8 mouse cellular contexts compared by ENCODE assay signal in the genomic region with DNA sequence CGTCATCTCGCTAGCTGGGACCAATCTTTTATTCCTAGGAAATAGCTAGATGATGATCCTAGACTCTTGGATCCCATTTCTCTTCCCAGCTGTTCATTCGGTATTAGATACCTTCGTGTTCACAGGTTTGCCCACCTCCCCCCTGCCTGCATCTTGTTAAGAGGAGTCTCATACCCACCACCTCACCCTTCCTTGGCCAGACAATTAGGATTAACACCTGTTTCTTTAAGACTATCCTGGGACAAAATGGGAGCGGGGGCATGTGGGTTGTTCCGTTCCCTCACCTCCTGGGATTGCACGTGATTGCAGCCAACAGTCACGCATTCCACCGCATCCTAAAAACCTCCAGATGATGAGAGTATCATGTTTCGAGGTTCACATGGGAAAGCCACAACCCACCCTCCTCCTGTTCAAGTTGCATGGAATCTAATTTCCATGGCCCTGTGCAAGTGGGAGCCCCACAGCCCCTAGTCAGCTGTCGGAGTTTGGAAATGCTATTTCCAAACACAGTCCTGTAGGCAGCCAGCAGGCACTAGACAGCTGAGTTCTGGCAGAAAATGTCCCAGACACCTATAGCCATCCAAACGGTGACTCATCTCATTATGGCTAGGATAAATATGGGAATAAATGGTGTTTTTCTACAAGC. TPM values are rescaled to one million over a fixed set of nuclear protein-coding genes. Genes with fewer than 3 reads are reported as not detected.
A peak's percentile ranks its signal among the peaks of the same experiment; 100 is the strongest.
DNase-seq lines count a peak whose midpoint lies in the region; ATAC-seq and TF ChIP-seq lines count a peak whose summit lies in the region.

No protein-coding gene starts in this region.

- H3K27ac ChIP-seq in hindbrain, postnatal 0 days = no peak overlapping the region
- H3K27ac ChIP-seq in hindbrain, embryonic 11.5 days (ENCODE audit: low read depth, low read length) = no peak overlapping the region
- no peak overlapping the region for H3K27ac ChIP-seq in forebrain, embryonic 16.5 days (ENCODE audit: low read length)
- no peak overlapping the region for H3K27ac ChIP-seq in lung, postnatal 0 days (ENCODE audit: low read length)

- no peaks in the 10 kb centered on the region for H3K36me3 ChIP-seq in hindbrain, postnatal 0 days (ENCODE audit: insufficient read depth, low read length)
- H3K36me3 ChIP-seq in hindbrain, embryonic 11.5 days (ENCODE audit: control insufficient read depth, insufficient read depth, low read length) = no peaks in the 10 kb centered on the region
- H3K36me3 ChIP-seq in forebrain, embryonic 16.5 days (ENCODE audit: control insufficient read depth, insufficient read depth) = no peaks in the 10 kb centered on the region
- H3K36me3 ChIP-seq in lung, postnatal 0 days (ENCODE audit: insufficient read depth, low read length) = no peaks in the 10 kb centered on the region

- no peaks in the 10 kb centered on the region for H3K27me3 ChIP-seq in hindbrain, postnatal 0 days (ENCODE audit: insufficient read depth, low read length)
- H3K27me3 ChIP-seq in hindbrain, embryonic 11.5 days (ENCODE audit: control insufficient read depth, insufficient read depth, low read length) = no peaks in the 10 kb centered on the region
- H3K27me3 ChIP-seq in forebrain, embryonic 16.5 days (replicated peaks; ENCODE audit: control insufficient read depth, insufficient read depth, low read length) = no peaks in the 10 kb centered on the region
- no peaks in the 10 kb centered on the region for H3K27me3 ChIP-seq in lung, postnatal 0 days (replicated peaks; ENCODE audit: insufficient read depth, low read length)

- TF ChIP-seq CTCF in hindbrain, postnatal 0 days (IDR thresholded peaks at IDR 0.05; ENCODE audit: low read depth) = no peak
- no peak for TF ChIP-seq CTCF in lung, postnatal 0 days (IDR thresholded peaks at IDR 0.05)

- no peak overlapping the region for H3K4me3 ChIP-seq in hindbrain, postnatal 0 days (ENCODE audit: low read length)
- no peak overlapping the region for H3K4me3 ChIP-seq in hindbrain, embryonic 11.5 days (ENCODE audit: low read depth, low read length)
- H3K4me3 ChIP-seq in forebrain, embryonic 16.5 days (replicated peaks; ENCODE audit: low read length) = no peak overlapping the region
- H3K4me3 ChIP-seq in lung, postnatal 0 days (ENCODE audit: low read depth, low read length) = no peak overlapping the region

- no peak for TF ChIP-seq EP300 in lung, postnatal 0 days (IDR thresholded peaks at IDR 0.05)

- ATAC-seq in hindbrain, postnatal 0 days = peak; percentile 43; the same call in 1 of the 2 replicates
- no peak for ATAC-seq in hindbrain, embryonic 11.5 days (ENCODE audit: low FRiP score)
- peak; percentile 92 for ATAC-seq in forebrain, embryonic 16.5 days
- peak; percentile 93 for ATAC-seq in lung, postnatal 0 days
- no peak for ATAC-seq in megakaryocyte progenitor cell, adult 5-6 weeks (replicated peaks; ENCODE audit: poor library complexity)

- 46% methylated on average over 12 of the region's 12 CpGs for WGBS in hindbrain, postnatal 0 days
- 63% methylated on average over 12 of the region's 12 CpGs for WGBS in hindbrain, embryonic 11.5 days
- 52% methylated on average over 12 of the region's 12 CpGs for WGBS in forebrain, embryonic 16.5 days
- 48% methylated on average over 12 of the region's 12 CpGs for WGBS in lung, postnatal 0 days

- H3K4me2 ChIP-seq in hindbrain, postnatal 0 days (ENCODE audit: low read depth, low read length) = peak overlapping the region; percentile 24
- no peak overlapping the region for H3K4me2 ChIP-seq in hindbrain, embryonic 11.5 days (replicated peaks; ENCODE audit: low read depth, low read length)
- H3K4me2 ChIP-seq in forebrain, embryonic 16.5 days (ENCODE audit: low read length) = no peak overlapping the region
- H3K4me2 ChIP-seq in lung, postnatal 0 days (replicated peaks; ENCODE audit: low read depth, low read length) = no peak overlapping the region; the same call in 1 of the 2 replicates

- H3K9me3 ChIP-seq in hindbrain, postnatal 0 days (ENCODE audit: low read length) = no peaks in the 10 kb centered on the region
- H3K9me3 ChIP-seq in hindbrain, embryonic 11.5 days (ENCODE audit: control insufficient read depth, low read length) = no peaks in the 10 kb centered on the region
- no peaks in the 10 kb centered on the region for H3K9me3 ChIP-seq in forebrain, embryonic 16.5 days (ENCODE audit: control insufficient read depth, low read length)
- no peaks in the 10 kb centered on the region for H3K9me3 ChIP-seq in lung, postnatal 0 days (ENCODE audit: low read length)

- H3K4me1 ChIP-seq in hindbrain, postnatal 0 days (ENCODE audit: insufficient read depth, low read length) = no peaks in the 10 kb centered on the region
- no peaks in the 10 kb centered on the region for H3K4me1 ChIP-seq in hindbrain, embryonic 11.5 days (replicated peaks; ENCODE audit: control insufficient read depth, insufficient read depth, low read length)
- H3K4me1 ChIP-seq in forebrain, embryonic 16.5 days (replicated peaks; ENCODE audit: control insufficient read depth, insufficient read depth, low read length) = peaks cover 10% of the 10 kb centered on the region
- no peaks in the 10 kb centered on the region for H3K4me1 ChIP-seq in lung, postnatal 0 days (ENCODE audit: insufficient read depth, low read depth, low read length)

- DNase-seq in hindbrain, postnatal 0 days (ENCODE audit: low spot score) = peak; percentile 20
- DNase-seq in hindbrain, embryonic 11.5 days (ENCODE audit: low spot score) = no peak
- peak; percentile 79 for DNase-seq in layer of hippocampus, adult 11-12 months (ENCODE audit: low spot score)
- DNase-seq in lung, postnatal 0 days (ENCODE audit: low spot score) = peak; percentile 84
- no peak for DNase-seq in cerebellum, adult 18-20 months
- DNase-seq in cerebellum, postnatal 14 days = no peak

- no peak overlapping the region for H3K9ac ChIP-seq in hindbrain, postnatal 0 days (replicated peaks; ENCODE audit: low read length)
- H3K9ac ChIP-seq in hindbrain, embryonic 11.5 days (ENCODE audit: low read depth, low read length) = no peak overlapping the region
- no peak overlapping the region for H3K9ac ChIP-seq in forebrain, embryonic 16.5 days (replicated peaks; ENCODE audit: low read depth, low read length)
- no peak overlapping the region for H3K9ac ChIP-seq in lung, postnatal 0 days (replicated peaks; ENCODE audit: low read depth)

RNA-seq across cellular contexts. Expression of a gene that starts 28.0 kb away (rescaled TPM):
- 1.9 and 2.5 TPM in 2 replicates for total RNA-seq in hindbrain, postnatal 0 days (2014; rRNA removed)
- polyA plus RNA-seq in hindbrain, postnatal 0 days (2015; fragmentation: Nextera tagmentation; extraction: Ambion mirVana) = 2.4 and 2.7 TPM in 2 replicates
- 5.8 and 7.2 TPM in 2 replicates for polyA plus RNA-seq in hindbrain, embryonic 11.5 days (2014; fragmentation: Nextera tagmentation; extraction: Ambion mirVana)
- polyA plus RNA-seq in forebrain, embryonic 16.5 days (2015; fragmentation: Nextera tagmentation; extraction: Ambion mirVana) = 0.60 and 1.0 TPM in 2 replicates
- 2.2 and 2.8 TPM in 2 replicates for polyA plus RNA-seq in lung, postnatal 0 days (2015; fragmentation: Nextera tagmentation; extraction: Ambion mirVana)
- not detected in 2 replicates for total RNA-seq in megakaryocyte progenitor cell, adult 5-6 weeks (2015)
- total RNA-seq in megakaryocyte progenitor cell, adult 5-6 weeks (2017) = not detected in 2 replicates

Comparison
In these comparisons a context has a peak if more than half of its experiments do, and no peak if none do; other contexts are left out.
1. ATAC-seq: peak in hindbrain, postnatal 0 days (single experiment), forebrain, embryonic 16.5 days (single experiment) and lung, postnatal 0 days (single experiment); none in hindbrain, embryonic 11.5 days (single experiment) and megakaryocyte progenitor cell, adult 5-6 weeks (single experiment).
2. DNase-seq: peak in hindbrain, postnatal 0 days (single experiment), layer of hippocampus, adult 11-12 months (single experiment) and lung, postnatal 0 days (single experiment); none in hindbrain, embryonic 11.5 days (single experiment), cerebellum, adult 18-20 months (0 of 2) and cerebellum, postnatal 14 days (0 of 2).